ENCODE assay signal across 9 mouse cellular contexts in genomic region chr12:117200117-117200516, GRCm38 (mm10).
DNase-seq lines count a peak whose midpoint lies in the region; ATAC-seq and TF ChIP-seq lines count a peak whose summit lies in the region.
"Had no signal": no experiment of that assay in that cellular context is flagged by ENCODE, and none has a peak within 500 bp of the region (broad histone marks: within the 10 kb centered on the region; RNA-seq: fewer than 3 reads in every experiment).

No protein-coding gene starts in this region.

- WGBS in neural tube, embryonic 15.5 days = 21% methylated on average over 9 of the region's 9 CpGs
- 17% methylated on average over 9 of the region's 9 CpGs for WGBS in forebrain, postnatal 0 days
- 27% methylated on average over 9 of the region's 9 CpGs for WGBS in liver, embryonic 15.5 days (ENCODE audit: insufficient replicate concordance)
- WGBS in neural tube, embryonic 13.5 days = 21% methylated on average over 9 of the region's 9 CpGs

- H3K27ac ChIP-seq in neural tube, embryonic 15.5 days (replicated peaks) = no peak overlapping the region
- H3K27ac ChIP-seq in forebrain, postnatal 0 days (ENCODE audit: low read depth, low read length) = peak overlapping the region; percentile 31
- no peak overlapping the region for H3K27ac ChIP-seq in liver, embryonic 15.5 days (replicated peaks)
- no peak overlapping the region for H3K27ac ChIP-seq in neural tube, embryonic 13.5 days (replicated peaks)
- H3K27ac ChIP-seq: embryonic facial prominence, embryonic 13.5 days had no signal

- no peaks in the 10 kb centered on the region for H3K27me3 ChIP-seq in neural tube, embryonic 15.5 days (replicated peaks)
- no peaks in the 10 kb centered on the region for H3K27me3 ChIP-seq in forebrain, postnatal 0 days (ENCODE audit: insufficient read depth, low read length)
- H3K27me3 ChIP-seq in liver, embryonic 15.5 days = no peaks in the 10 kb centered on the region
- H3K27me3 ChIP-seq in neural tube, embryonic 13.5 days = no peaks in the 10 kb centered on the region
- H3K27me3 ChIP-seq: embryonic facial prominence, embryonic 13.5 days had no signal

- H3K36me3 ChIP-seq in neural tube, embryonic 15.5 days = no peaks in the 10 kb centered on the region
- H3K36me3 ChIP-seq in forebrain, postnatal 0 days (ENCODE audit: insufficient read depth) = no peaks in the 10 kb centered on the region
- H3K36me3 ChIP-seq in liver, embryonic 15.5 days (replicated peaks) = no peaks in the 10 kb centered on the region
- H3K36me3 ChIP-seq in neural tube, embryonic 13.5 days = no peaks in the 10 kb centered on the region
- H3K36me3 ChIP-seq: embryonic facial prominence, embryonic 13.5 days had no signal

- peak; percentile 31 for DNase-seq in neural tube, embryonic 10.5 days (ENCODE audit: extremely low spot score, low spot score)
- peak; percentile 63 for DNase-seq in forebrain, postnatal 0 days
- peak; percentile 85 to 86 for DNase-seq in heart, postnatal 10 days
- DNase-seq in kidney, postnatal 36 days = peak; percentile 58 to 70
- no peak for DNase-seq in thymus, postnatal 14 days

- ATAC-seq in neural tube, embryonic 15.5 days (ENCODE audit: low FRiP score) = no peak
- peak; percentile 14; the same call in 1 of the 2 replicates for ATAC-seq in forebrain, postnatal 0 days
- ATAC-seq in liver, embryonic 15.5 days (ENCODE audit: insufficient read depth) = 0 out of 2 replicates have a peak, but pooled peaks have one; percentile 25
- no peak for ATAC-seq in neural tube, embryonic 13.5 days (ENCODE audit: low read depth)

- no peak overlapping the region for H3K9ac ChIP-seq in neural tube, embryonic 15.5 days (replicated peaks)
- H3K9ac ChIP-seq in forebrain, postnatal 0 days = no peak overlapping the region
- H3K9ac ChIP-seq in liver, embryonic 15.5 days = no peak overlapping the region
- H3K9ac ChIP-seq in neural tube, embryonic 13.5 days = peak overlapping the region; percentile 35; the same call in 1 of the 2 replicates
- H3K9ac ChIP-seq: embryonic facial prominence, embryonic 13.5 days had no signal

- H3K4me2 ChIP-seq in neural tube, embryonic 15.5 days = no peak overlapping the region
- peak overlapping the region; percentile 7; the same call in 1 of the 2 replicates for H3K4me2 ChIP-seq in forebrain, postnatal 0 days (ENCODE audit: low read depth)
- no peak overlapping the region for H3K4me2 ChIP-seq in liver, embryonic 15.5 days
- H3K4me2 ChIP-seq in neural tube, embryonic 13.5 days = no peak overlapping the region
- H3K4me2 ChIP-seq: embryonic facial prominence, embryonic 13.5 days had no signal

- intact Hi-C loops in heart, postnatal 10 days (cut with DNase I) = no loop called here

- no peaks in the 10 kb centered on the region for H3K9me3 ChIP-seq in neural tube, embryonic 15.5 days (replicated peaks)
- no peaks in the 10 kb centered on the region for H3K9me3 ChIP-seq in forebrain, postnatal 0 days (ENCODE audit: low read length)
- H3K9me3 ChIP-seq in liver, embryonic 15.5 days (replicated peaks) = no peaks in the 10 kb centered on the region
- no peaks in the 10 kb centered on the region for H3K9me3 ChIP-seq in neural tube, embryonic 13.5 days
- H3K9me3 ChIP-seq: embryonic facial prominence, embryonic 13.5 days had no signal

- peaks cover 72% of the 10 kb centered on the region for H3K4me1 ChIP-seq in neural tube, embryonic 15.5 days
- H3K4me1 ChIP-seq in forebrain, postnatal 0 days (ENCODE audit: insufficient read depth) = peaks cover 63% of the 10 kb centered on the region
- H3K4me1 ChIP-seq in liver, embryonic 15.5 days (replicated peaks) = 0 out of 2 replicates have a peak, but pooled peaks cover 4% of the 10 kb centered on the region
- peaks cover 77% of the 10 kb centered on the region for H3K4me1 ChIP-seq in neural tube, embryonic 13.5 days (replicated peaks)

- TF ChIP-seq CTCF in forebrain, postnatal 0 days (IDR thresholded peaks at IDR 0.05; ENCODE audit: low read depth) = no peak

- no peak overlapping the region for H3K4me3 ChIP-seq in neural tube, embryonic 15.5 days (replicated peaks)
- no peak overlapping the region for H3K4me3 ChIP-seq in forebrain, postnatal 0 days (ENCODE audit: low read depth, low read length)
- no peak overlapping the region for H3K4me3 ChIP-seq in liver, embryonic 15.5 days (replicated peaks)
- H3K4me3 ChIP-seq in neural tube, embryonic 13.5 days = no peak overlapping the region
- H3K4me3 ChIP-seq: embryonic facial prominence, embryonic 13.5 days had no signal

Comparison
In these comparisons a context has a peak if more than half of its experiments do, and no peak if none do; other contexts are left out.
1. ATAC-seq: peak in forebrain, postnatal 0 days (single experiment) and liver, embryonic 15.5 days (single experiment); none in neural tube, embryonic 15.5 days (single experiment) and neural tube, embryonic 13.5 days (single experiment).